In the genomic region with DNA sequence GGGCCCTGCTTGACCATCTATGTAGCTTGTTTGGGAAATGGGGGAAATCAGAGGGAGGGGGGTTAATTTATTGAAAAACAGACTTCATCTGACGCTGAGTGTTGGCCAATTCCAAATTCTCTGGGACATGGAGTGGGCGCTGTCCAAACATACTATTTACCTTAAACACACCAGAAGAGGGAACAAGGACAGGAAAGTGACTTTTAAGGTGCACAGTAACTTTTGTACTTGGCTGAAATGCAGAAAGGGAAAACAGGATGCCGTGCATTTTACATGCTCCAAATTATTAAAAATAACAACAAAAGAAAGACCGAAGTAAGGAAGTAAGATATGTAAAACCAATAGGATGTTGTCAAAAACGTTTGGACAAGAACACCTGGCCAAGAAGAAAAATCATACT, we compare ENCODE assay signal across 16 mouse cellular contexts. TPM values are rescaled to one million over a fixed set of nuclear protein-coding genes. Genes with fewer than 3 reads are reported as not detected.
DNase-seq lines count a peak whose midpoint lies in the region; ATAC-seq and TF ChIP-seq lines count a peak whose summit lies in the region.
"Had no signal": no experiment of that assay in that cellular context is flagged by ENCODE, and none has a peak within 500 bp of the region (broad histone marks: within the 10 kb centered on the region; RNA-seq: fewer than 3 reads in every experiment).

No protein-coding gene starts in this region.

- H3K9ac ChIP-seq in limb, embryonic 13.5 days: no peak overlapping the region
- peak overlapping the region; percentile 76 for H3K9ac ChIP-seq in embryonic facial prominence, embryonic 11.5 days (replicated peaks; ENCODE audit: low read length)
- peak overlapping the region; percentile 87 for H3K9ac ChIP-seq in forebrain, embryonic 13.5 days
- H3K9ac ChIP-seq: limb, embryonic 15.5 days; liver, postnatal 0 days; neural tube, embryonic 13.5 days; stomach, embryonic 15.5 days had no signal

- TF ChIP-seq CTCF in olfactory bulb, adult 2 months (IDR thresholded peaks at IDR 0.05; ENCODE audit: insufficient read depth, low read depth, low read length): no peak

- 0 out of 2 replicates have a peak overlapping the region, but pooled peaks have one; percentile 14 for H3K4me3 ChIP-seq in limb, embryonic 13.5 days
- H3K4me3 ChIP-seq in limb, embryonic 10.5 days: no peak overlapping the region
- peak overlapping the region; percentile 59 for H3K4me3 ChIP-seq in embryonic facial prominence, embryonic 11.5 days (ENCODE audit: low read depth, low read length)
- peak overlapping the region; percentile 60 for H3K4me3 ChIP-seq in forebrain, embryonic 13.5 days
- peak overlapping the region; percentile 56 for H3K4me3 ChIP-seq in olfactory bulb, adult 2 months (ENCODE audit: insufficient read depth, low read depth, low read length)
- H3K4me3 ChIP-seq: neural tube, embryonic 13.5 days had no signal

- no peak for TF ChIP-seq POLR2A in olfactory bulb, adult 2 months (IDR thresholded peaks at IDR 0.05; ENCODE audit: insufficient read depth, low read depth, low read length)

- H3K36me3 ChIP-seq in limb, embryonic 13.5 days: no peaks in the 10 kb centered on the region
- H3K36me3 ChIP-seq in limb, embryonic 10.5 days: no peaks in the 10 kb centered on the region
- no peaks in the 10 kb centered on the region for H3K36me3 ChIP-seq in embryonic facial prominence, embryonic 11.5 days (replicated peaks; ENCODE audit: control insufficient read depth, insufficient read depth, low read depth, low read length)
- no peaks in the 10 kb centered on the region for H3K36me3 ChIP-seq in forebrain, embryonic 13.5 days (ENCODE audit: poor library complexity, severe bottlenecking)
- H3K36me3 ChIP-seq: limb, embryonic 15.5 days; neural tube, embryonic 13.5 days; stomach, embryonic 15.5 days had no signal

- DNase-seq in limb, embryonic 10.5 days (ENCODE audit: low spot score): no peak
- peak; percentile 13 for DNase-seq in embryonic facial prominence, embryonic 11.5 days (ENCODE audit: low spot score)
- no peak for DNase-seq in Muller cell, postnatal 12 days (ENCODE audit: inconsistent ontology term)
- no peak for DNase-seq in urinary bladder, postnatal 10 days (ENCODE audit: low spot score)
- DNase-seq: gastrocnemius, postnatal 25 days; liver, postnatal 0 days; thymus, postnatal 14 days had no signal

- H3K27ac ChIP-seq in limb, embryonic 13.5 days: no peak overlapping the region
- no peak overlapping the region for H3K27ac ChIP-seq in limb, embryonic 10.5 days
- peak overlapping the region; percentile 72; the same call in 1 of the 2 replicates for H3K27ac ChIP-seq in embryonic facial prominence, embryonic 11.5 days (replicated peaks; ENCODE audit: low read depth, low read length)
- H3K27ac ChIP-seq in forebrain, embryonic 13.5 days: peak overlapping the region; percentile 98
- H3K27ac ChIP-seq in olfactory bulb, adult 2 months (ENCODE audit: insufficient read depth, low read depth, low read length): peak overlapping the region; percentile 99
- H3K27ac ChIP-seq: hindbrain, postnatal 0 days; limb, embryonic 15.5 days; neural tube, embryonic 13.5 days; stomach, embryonic 15.5 days had no signal

- H3K4me2 ChIP-seq in limb, embryonic 13.5 days (replicated peaks): peak overlapping the region; percentile 28
- H3K4me2 ChIP-seq in embryonic facial prominence, embryonic 11.5 days (ENCODE audit: low read depth, low read length): peak overlapping the region; percentile 66
- H3K4me2 ChIP-seq in forebrain, embryonic 13.5 days: peak overlapping the region; percentile 77
- H3K4me2 ChIP-seq: limb, embryonic 15.5 days; neural tube, embryonic 13.5 days had no signal

- peaks cover 96% of the 10 kb centered on the region for H3K27me3 ChIP-seq in limb, embryonic 13.5 days
- H3K27me3 ChIP-seq in limb, embryonic 10.5 days (ENCODE audit: low read depth, poor library complexity, severe bottlenecking): peaks cover 100% of the 10 kb centered on the region
- peaks cover 40% of the 10 kb centered on the region for H3K27me3 ChIP-seq in embryonic facial prominence, embryonic 11.5 days (ENCODE audit: control insufficient read depth, insufficient read depth, low read length)
- H3K27me3 ChIP-seq in forebrain, embryonic 13.5 days: peaks cover 94% of the 10 kb centered on the region

- no peaks in the 10 kb centered on the region for H3K9me3 ChIP-seq in limb, embryonic 13.5 days
- no peaks in the 10 kb centered on the region for H3K9me3 ChIP-seq in limb, embryonic 10.5 days (replicated peaks)
- no peaks in the 10 kb centered on the region for H3K9me3 ChIP-seq in embryonic facial prominence, embryonic 11.5 days (replicated peaks; ENCODE audit: control insufficient read depth, low read length)
- H3K9me3 ChIP-seq in forebrain, embryonic 13.5 days (replicated peaks): no peaks in the 10 kb centered on the region
- H3K9me3 ChIP-seq: limb, embryonic 15.5 days; neural tube, embryonic 13.5 days; stomach, embryonic 15.5 days had no signal

- H3K4me1 ChIP-seq in limb, embryonic 13.5 days: peaks cover 21% of the 10 kb centered on the region
- peaks cover 40% of the 10 kb centered on the region for H3K4me1 ChIP-seq in limb, embryonic 10.5 days
- peaks cover 9% of the 10 kb centered on the region for H3K4me1 ChIP-seq in embryonic facial prominence, embryonic 11.5 days (ENCODE audit: control insufficient read depth, insufficient read depth, low read length)
- peaks cover 24% of the 10 kb centered on the region for H3K4me1 ChIP-seq in forebrain, embryonic 13.5 days
- peaks cover 4% of the 10 kb centered on the region; the same call in 1 of the 2 replicates for H3K4me1 ChIP-seq in olfactory bulb, adult 2 months (ENCODE audit: control insufficient read depth, insufficient read depth, low read length)

- WGBS in limb, embryonic 13.5 days: 10% methylated on average over 5 of the region's 5 CpGs
- WGBS in limb, embryonic 10.5 days: 7% methylated on average over 5 of the region's 5 CpGs
- WGBS in embryonic facial prominence, embryonic 11.5 days: 6% methylated on average over 5 of the region's 5 CpGs
- 7% methylated on average over 5 of the region's 5 CpGs for WGBS in forebrain, embryonic 13.5 days
- WGBS in olfactory bulb, adult 2 months: 5% methylated on average over 5 of the region's 5 CpGs

- ATAC-seq in limb, embryonic 13.5 days (ENCODE audit: low FRiP score, low read depth): no peak
- no peak for ATAC-seq in embryonic facial prominence, embryonic 11.5 days (replicated peaks; ENCODE audit: insufficient number of reproducible peaks, low FRiP score, low TSS enrichment, low read depth)
- ATAC-seq in forebrain, embryonic 13.5 days: no peak
- ATAC-seq: hindbrain, postnatal 0 days; liver, postnatal 0 days had no signal

RNA-seq across cellular contexts. Expression of a gene that starts 5.2 kb away (rescaled TPM):
- polyA plus RNA-seq in limb, embryonic 13.5 days (2015; fragmentation: Nextera tagmentation; extraction: Ambion mirVana): 5.3 and 6.0 TPM in 2 replicates
- 5.7 and 9.0 TPM in 2 replicates for polyA plus RNA-seq in limb, embryonic 10.5 days (2016; fragmentation: Nextera tagmentation; extraction: Ambion mirVana)
- 53.9 and 76.2 TPM in 2 replicates for polyA plus RNA-seq in embryonic facial prominence, embryonic 11.5 days (2014; fragmentation: Nextera tagmentation; extraction: Ambion mirVana)
- polyA plus RNA-seq in forebrain, embryonic 13.5 days (2015; fragmentation: Nextera tagmentation; extraction: Ambion mirVana): 278 and 287 TPM in 2 replicates
- polyA plus RNA-seq in olfactory bulb, adult 2 months (2012; ENCODE audit: insufficient read depth, insufficient read length, low replicate concordance, missing spikeins): 355 TPM in 1 of 2 replicates, not detected in the other
- polyA plus RNA-seq: hindbrain, postnatal 0 days; kidney, embryonic 16.5 days had no signal

RNA-seq across cellular contexts. Expression of a gene that starts 13.5 kb away (rescaled TPM):
- polyA plus RNA-seq in limb, embryonic 13.5 days (2015; fragmentation: Nextera tagmentation; extraction: Ambion mirVana): 3.7 and 4.4 TPM in 2 replicates
- 4.9 and 7.2 TPM in 2 replicates for polyA plus RNA-seq in limb, embryonic 10.5 days (2016; fragmentation: Nextera tagmentation; extraction: Ambion mirVana)
- 18.0 and 20.3 TPM in 2 replicates for polyA plus RNA-seq in embryonic facial prominence, embryonic 11.5 days (2014; fragmentation: Nextera tagmentation; extraction: Ambion mirVana)
- polyA plus RNA-seq in forebrain, embryonic 13.5 days (2015; fragmentation: Nextera tagmentation; extraction: Ambion mirVana): 71.0 and 83.2 TPM in 2 replicates
- polyA plus RNA-seq in olfactory bulb, adult 2 months (2012; ENCODE audit: insufficient read depth, insufficient read length, low replicate concordance, missing spikeins): not detected in 2 replicates
- polyA plus RNA-seq: cerebellum, adult 2 months; kidney, embryonic 16.5 days; liver, postnatal 0 days had no signal

Comparison
In these comparisons a context has a peak if more than half of its experiments do, and no peak if none do; other contexts are left out.
1. H3K27ac ChIP-seq: peak in embryonic facial prominence, embryonic 11.5 days (single experiment), forebrain, embryonic 13.5 days (single experiment) and olfactory bulb, adult 2 months (single experiment); none in limb, embryonic 13.5 days (single experiment) and limb, embryonic 10.5 days (single experiment).
2. Peak in every context shown above with its lines, with median percentiles within 50 percentile points of each other: H3K4me2 ChIP-seq.